Mouse (Mus musculus): ENCODE data around the gene Ndufa11. TPM values are rescaled to one million over a fixed set of nuclear protein-coding genes. Genes with fewer than 3 reads are reported as not detected.

Gene Ndufa11
- total RNA-seq, 2 experiments from 2014 or later = 794 to 859 TPM

DNA sequence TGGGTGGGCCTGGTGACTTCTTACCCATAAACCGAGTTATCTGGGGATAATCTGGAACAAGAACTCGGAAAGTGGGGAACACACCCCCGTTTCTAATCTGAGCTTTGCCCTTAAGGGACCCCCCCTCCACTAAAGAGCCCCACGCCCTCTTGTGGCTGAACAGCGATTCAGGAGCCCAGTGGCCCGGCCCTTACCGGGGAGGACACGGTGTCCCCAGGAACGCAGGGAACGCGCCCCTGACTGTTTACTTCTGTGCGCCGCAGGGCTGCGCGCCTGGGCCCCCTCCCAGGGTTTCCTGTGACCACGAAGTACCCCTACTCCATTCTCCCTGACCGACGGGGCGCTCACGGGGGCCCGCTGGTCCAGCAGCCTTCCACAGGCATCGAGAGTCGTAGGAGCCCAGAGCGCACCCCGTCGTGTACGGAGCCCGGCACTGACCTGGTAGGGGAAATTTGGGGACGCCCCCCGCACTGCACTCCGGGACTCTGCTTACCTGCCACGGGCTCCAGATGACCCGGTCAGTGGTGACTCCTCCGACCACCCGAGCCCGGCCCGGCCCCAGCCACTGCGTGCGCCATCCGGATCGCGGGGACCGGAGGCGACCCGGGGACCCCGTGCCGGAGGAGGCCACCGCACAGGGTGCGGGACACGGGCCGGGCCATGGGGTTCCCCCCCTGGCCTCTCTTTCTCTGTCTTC is 39.3 kb downstream of the Ndufa11 start:
- peak; percentile 47 to 59 for DNase-seq
- intact Hi-C loops (cut with DNase I) = loop anchor here (5.0 kb wide), 1 partner anchor 75 kb away; no protein-coding TSS in a partner anchor

DNA sequence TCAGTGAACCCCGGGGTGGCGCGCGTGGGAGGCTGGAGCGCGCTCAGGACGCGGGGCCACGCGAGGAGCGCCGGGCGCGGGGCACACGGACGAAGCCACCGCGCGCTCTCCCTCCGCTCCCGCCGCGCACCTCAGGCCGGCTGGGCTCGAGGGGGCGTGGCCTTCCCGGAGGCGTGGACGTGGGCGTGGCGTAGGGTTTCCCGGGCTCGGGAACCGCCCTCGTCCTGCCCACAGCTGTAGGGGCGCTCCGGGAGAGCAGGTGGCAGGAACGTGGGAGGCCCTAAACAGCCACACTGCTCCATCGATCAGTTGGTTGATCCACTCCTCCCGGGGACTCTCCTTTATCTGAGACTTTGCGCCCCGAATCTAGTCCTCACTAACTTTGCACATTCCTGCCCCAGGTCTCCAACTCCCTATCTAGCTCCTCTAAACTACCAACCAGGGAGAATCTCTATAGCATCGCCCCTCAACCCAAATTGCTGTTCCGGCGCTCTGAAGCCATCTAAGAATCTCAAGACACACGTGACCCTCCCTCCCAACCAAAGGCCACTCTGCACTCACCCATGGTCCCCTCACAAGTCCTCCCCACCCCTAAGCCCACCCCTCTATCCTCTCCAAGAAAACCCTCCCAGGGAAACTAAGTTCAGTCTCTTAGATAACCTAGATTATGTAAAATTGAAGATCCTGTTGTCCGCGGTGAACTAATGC is 40.0 kb downstream of the Ndufa11 start, which contains the start of gene Nrtn:
Gene Nrtn (minus strand): TSS at position 115 of the 708 bp plus-strand sequence.
- peak; percentile 88 for DNase-seq
- intact Hi-C loops (cut with DNase I) = loop anchor here (2.0 to 5.0 kb wide), 2 partner anchors 39 to 75 kb away; partner anchors contain the start of gene Vmac

GRCm38 (mm10) chr17:56758132-56758531 is 40.6 kb downstream of the Ndufa11 start:
- intact Hi-C loops (cut with DNase I) = loop anchor here (2.0 to 5.0 kb wide), 2 partner anchors 39 to 76 kb away; partner anchors contain the start of gene Vmac
- DNase-seq = peak; percentile 43 to 71

DNA sequence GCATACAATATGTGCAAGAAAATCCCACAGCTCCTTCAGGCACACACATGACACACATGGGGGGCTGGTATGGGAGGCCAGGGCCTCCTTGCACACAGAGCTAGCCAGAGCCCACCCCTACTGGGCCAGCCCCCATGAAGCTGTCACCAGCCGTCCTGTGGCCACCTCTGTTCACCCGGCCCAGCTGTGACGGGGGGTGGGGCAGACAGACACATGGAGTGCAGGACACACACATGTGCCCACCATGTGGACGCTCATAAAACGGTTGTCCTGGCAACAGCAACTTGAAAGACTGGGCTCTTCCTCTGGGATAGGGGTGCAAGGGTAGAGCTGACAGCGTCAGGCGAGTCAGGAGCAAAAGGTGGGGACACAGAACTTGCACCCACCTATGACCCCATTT is 41.7 kb downstream of the Ndufa11 start:
- intact Hi-C loops (cut with DNase I) = loop anchor here (2.0 to 5.0 kb wide), 2 partner anchors 40 to 77 kb away; partner anchors contain the start of gene Vmac
- no peak for DNase-seq

DNA sequence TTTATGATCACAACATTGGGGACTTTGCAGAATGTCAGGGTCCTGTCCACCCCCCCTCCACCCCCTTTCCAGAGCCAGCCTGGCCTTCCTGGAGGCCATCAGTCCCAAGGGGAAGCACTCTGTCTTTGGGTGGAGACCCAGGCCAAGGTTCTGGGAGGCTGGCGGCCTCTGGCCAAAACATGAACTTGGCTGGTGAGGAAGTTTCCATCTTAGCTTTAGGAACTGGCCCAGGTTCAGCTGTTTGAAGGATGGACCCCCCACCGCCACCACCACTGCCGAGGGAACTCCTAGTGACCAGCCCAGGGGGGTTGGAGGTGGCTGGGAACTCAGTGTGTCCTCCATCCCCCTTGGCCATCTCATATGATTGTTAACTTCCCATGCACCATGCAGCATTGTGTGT is 43.5 kb downstream of the Ndufa11 start:
- DNase-seq = no peak
- intact Hi-C loops (cut with DNase I) = loop anchor here (5.0 kb wide), 1 partner anchor 149 kb away; the partner anchor contains the start of gene Rpl36

DNA sequence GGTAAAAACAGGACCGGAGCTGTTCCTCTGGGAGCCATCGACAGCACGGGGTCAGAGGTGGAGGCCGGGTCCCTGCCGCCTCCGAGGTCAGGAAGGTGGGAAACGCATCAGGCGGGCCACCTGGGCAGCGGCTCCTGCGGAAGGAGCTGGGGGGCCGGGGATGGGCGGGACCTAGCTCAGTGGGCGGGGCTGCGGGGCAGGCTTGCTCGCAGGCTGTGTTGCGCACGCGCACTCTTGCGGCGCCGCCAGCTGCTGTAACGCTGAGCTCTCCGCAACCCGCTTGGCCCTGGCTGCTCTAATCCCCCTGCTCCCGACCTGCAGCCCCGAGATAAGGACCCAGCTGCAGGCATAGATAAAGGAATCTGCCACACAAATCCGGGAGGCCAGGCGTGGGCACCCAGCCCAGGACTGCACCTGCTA is 44.4 kb downstream of the Ndufa11 start:
- intact Hi-C loops (cut with DNase I) = loop anchor here (5.0 kb wide), 1 partner anchor 150 kb away; the partner anchor contains the start of gene Rpl36

GRCm38 (mm10) chr17:56762769-56763731 is 45.5 kb downstream of the Ndufa11 start:
- DNase-seq = peak; percentile 65 to 81
- intact Hi-C loops (cut with DNase I) = loop anchor here (5.0 kb wide), 1 partner anchor 151 kb away; the partner anchor contains the start of gene Rpl36

More for the DNA sequence above, 44.4 kb downstream of the Ndufa11 start:
- DNase-seq = peak; percentile 89 to 91

GRCm38 (mm10) chr17:56763741-56764250 is 46.2 kb downstream of the Ndufa11 start:
- no peak for DNase-seq
- intact Hi-C loops (cut with DNase I) = loop anchor here (5.0 kb wide), 1 partner anchor 151 kb away; the partner anchor contains the start of gene Rpl36

DNA sequence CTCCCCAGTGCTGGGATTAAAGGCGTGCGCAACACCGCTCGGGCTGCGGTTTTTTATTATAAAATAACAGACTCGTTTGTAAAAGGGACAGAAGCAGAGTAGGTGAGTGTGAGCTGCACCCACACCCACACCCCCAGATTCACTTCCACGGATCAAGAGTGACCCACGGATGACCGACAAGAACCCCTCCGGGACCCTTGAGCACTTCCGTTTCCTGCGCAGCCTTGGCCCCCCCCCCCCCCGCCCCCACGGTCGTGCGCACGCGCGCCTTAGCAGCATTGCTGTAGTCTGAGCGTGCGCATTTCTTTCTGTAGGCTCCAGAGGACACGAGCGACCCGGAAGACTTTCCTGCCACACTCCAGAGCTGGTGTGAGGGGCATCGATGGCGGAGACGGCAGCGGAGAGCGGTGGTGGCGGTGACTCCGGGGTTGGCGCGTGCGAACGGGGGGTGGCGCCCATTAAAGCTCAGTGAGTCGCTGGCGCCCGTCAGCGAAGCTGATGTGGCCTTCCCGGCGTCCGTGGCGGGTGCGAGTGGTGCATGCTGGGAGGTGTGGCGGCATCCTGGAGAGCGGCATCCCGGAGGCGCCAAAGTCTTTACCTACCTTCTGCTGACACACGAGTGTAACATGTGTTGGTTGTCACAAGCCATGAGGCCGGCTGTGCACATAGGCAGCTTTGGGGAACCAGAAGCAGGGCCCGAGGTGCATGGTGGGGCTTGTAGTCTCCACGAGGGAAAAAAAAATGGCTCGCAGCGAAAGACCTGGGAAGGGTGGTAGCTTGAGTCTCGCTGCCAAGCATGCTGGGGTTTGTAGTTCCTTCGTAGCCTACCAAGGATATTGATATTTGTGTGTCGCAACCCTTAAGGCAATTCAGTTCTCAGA is 47.1 kb downstream of the Ndufa11 start, which contains the start of gene Dus3l:
Gene Dus3l (plus strand): TSS at position 284 of the 881 bp plus-strand sequence.
- intact Hi-C loops (cut with DNase I) = loop anchor here (5.0 kb wide), 1 partner anchor 152 kb away; the partner anchor contains the start of gene Rpl36
- DNase-seq = peak; percentile 92 to 93

DNA sequence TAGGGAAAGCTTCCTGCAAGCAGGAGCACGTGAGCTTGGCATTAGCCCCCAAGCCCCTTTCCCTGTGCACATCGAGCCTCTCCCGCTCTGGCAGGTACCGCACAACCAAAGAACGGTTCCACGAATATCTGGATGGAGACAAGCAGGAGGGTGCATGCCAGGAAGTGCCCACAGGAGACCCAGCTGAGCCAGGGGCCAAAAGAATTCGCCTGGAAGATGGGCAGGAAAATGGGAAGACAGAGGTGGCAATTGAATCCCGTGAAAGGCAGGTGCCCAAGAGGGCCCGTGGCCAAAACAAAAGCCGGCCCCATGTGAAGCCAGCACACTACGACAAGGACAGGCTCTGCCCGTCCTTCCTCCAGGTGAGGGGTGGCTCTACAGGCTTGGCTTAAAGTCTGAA is 47.9 kb downstream of the Ndufa11 start:
- intact Hi-C loops (cut with DNase I) = no loop called here
- DNase-seq = no peak

DNA sequence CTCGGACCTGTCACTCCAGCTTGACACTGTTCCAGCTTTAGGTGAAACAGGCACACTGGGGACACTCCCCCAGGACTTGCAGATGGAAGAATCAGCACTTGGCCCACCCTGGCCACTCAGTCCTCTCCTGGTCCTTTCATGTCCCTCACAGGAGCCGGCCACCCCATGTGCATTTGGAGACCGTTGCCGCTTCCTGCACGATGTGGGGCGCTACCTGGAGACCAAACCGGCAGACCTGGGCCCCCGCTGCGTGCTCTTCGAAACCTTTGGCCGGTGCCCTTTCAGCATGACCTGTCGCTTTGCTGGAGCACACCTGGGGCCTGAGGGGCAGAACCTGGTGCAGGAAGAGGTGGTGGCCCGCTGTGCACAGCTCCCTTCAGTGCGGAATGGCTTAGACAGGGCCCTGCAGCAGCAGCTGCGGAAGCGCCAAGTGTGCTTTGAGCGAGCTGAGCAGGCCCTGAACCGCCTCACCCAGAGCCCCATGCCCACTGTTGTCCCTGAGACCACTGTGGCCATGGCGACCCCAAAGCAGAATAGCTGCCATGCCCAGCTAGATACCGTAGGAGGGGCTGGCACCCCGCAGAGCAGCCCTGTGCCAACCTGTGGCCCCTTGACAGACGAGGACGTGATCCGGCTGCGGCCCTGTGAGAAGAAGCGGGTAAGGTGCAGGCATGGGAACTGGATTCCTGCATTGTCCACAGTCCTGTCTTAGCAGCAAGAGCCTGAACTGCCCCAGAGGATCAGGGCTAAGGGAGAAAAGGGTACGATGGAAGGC is 49.3 kb downstream of the Ndufa11 start:
- intact Hi-C loops (cut with DNase I) = no loop called here
- DNase-seq = no peak

GRCm38 (mm10) chr17:56767531-56768135 is 50.1 kb downstream of the Ndufa11 start:
- DNase-seq = no peak
- intact Hi-C loops (cut with DNase I) = no loop called here

GRCm38 (mm10) chr17:56768941-56769340 is 51.4 kb downstream of the Ndufa11 start:
- no peak for DNase-seq
- intact Hi-C loops (cut with DNase I) = no loop called here

- DNase-seq = no peak
- intact Hi-C loops (cut with DNase I) = no loop called here
Measured at GRCm38 (mm10) chr17:56769950-56770349, 52.4 kb downstream of the Ndufa11 start, which contains the start of gene Prr22. Gene Prr22 (plus strand): TSS chr17:56770250.
